Mouse (Mus musculus) lung, embryonic 16.5 days (tissue): Measurements from ENCODE around the gene Dusp15. TPM values are rescaled to one million over a fixed set of nuclear protein-coding genes. Genes with fewer than 3 reads are reported as not detected.

ENCODE experiments used
- ATAC-seq: fragments of 200-750 bp; cut with Nextera tagmentation; 2 replicates; pipeline ENCODE4 v1.8.0; 2017; ENCODE audit warnings: low read depth, mild to moderate bottlenecking, moderate library complexity
- H3K27ac ChIP-seq: fragments of 300-500 bp; sonication (generic); 2 replicates; pipeline ENCODE4 v1.5.1; 2014; ENCODE audit warnings: mild to moderate bottlenecking, control low read depth, low read length
- H3K27me3 ChIP-seq: fragments of 300-500 bp; sonication (generic); 2 replicates; pipeline ENCODE4 v1.6.1; 2014; ENCODE audit warnings: low read depth, low read length, mixed read lengths; ENCODE audit not compliant: control insufficient read depth, insufficient read depth
- H3K36me3 ChIP-seq: fragments of 300-500 bp; sonication (generic); 2 replicates; pipeline ENCODE4 v1.6.1; 2014; ENCODE audit warnings: low read length; ENCODE audit not compliant: control insufficient read depth, insufficient read depth
- H3K4me1 ChIP-seq: fragments of 300-500 bp; sonication (generic); replicated peaks from 2 replicates; pipeline ENCODE4 v1.6.1; 2014; ENCODE audit warnings: low read length, mixed read lengths; ENCODE audit not compliant: control insufficient read depth, insufficient read depth
- H3K4me2 ChIP-seq: fragments of 300-500 bp; sonication (generic); 2 replicates; pipeline ENCODE4 v1.6.1; 2014; ENCODE audit warnings: low read depth, low read length, control low read depth
- H3K4me3 ChIP-seq: fragments of 300-500 bp; sonication (generic); 2 replicates; pipeline ENCODE4 v1.5.1; 2014; ENCODE audit warnings: mild to moderate bottlenecking, low read length, control low read depth
- H3K9ac ChIP-seq: fragments of 300-500 bp; sonication (generic); 2 replicates; pipeline ENCODE4 v1.6.1; 2014; ENCODE audit warnings: low read length, control low read depth
- H3K9me3 ChIP-seq: fragments of 300-500 bp; sonication (generic); 2 replicates; pipeline ENCODE4 v1.6.1; 2016; ENCODE audit warnings: low read length; ENCODE audit not compliant: control insufficient read depth
- WGBS: fragments of 180-500 bp; shearing (Covaris S2); extraction: QIAGEN DNeasy Blood & Tissue Kit; methylation state at CpG from one replicate; pipeline ENCODE4 v1.1.7; 2014; 5-methylcytosine and 5-hydroxymethylcytosine counted together
- polyA plus RNA-seq: library from polyadenylated mRNA; unstranded; fragments of >200 nt; fragmentation: Nextera tagmentation; extraction: Ambion mirVana; gene quantifications from 2 replicates; pipeline ENCODE4 v1.2.1, GENCODE M21; 2015

Dusp15 gene
- polyA plus RNA-seq, 1 experiment from 2014 or later, result not detected

DNA sequence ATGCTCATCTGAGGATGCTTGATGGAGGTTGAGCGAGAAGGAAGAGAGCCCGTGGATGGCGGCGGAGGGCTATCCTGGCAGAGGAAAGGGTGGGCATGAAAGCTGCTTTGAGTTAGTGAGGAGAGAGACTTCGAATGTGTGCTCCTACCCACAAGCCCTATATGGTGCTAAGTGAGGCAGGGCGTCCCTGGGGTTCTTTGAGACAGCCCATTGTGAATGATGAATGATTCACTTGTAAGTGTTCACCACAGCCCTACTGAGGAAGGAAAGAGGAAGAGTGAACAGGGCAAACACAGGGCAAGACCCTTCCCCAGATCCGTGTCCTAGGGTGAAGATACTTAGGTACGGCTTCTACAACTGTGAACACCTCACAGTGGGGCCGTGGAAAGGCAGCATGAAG, 24.6 kb downstream of the Dusp15 start:
- Histone ChIP-seq H3K9ac (no peak overlapping the region), H3K27ac (no peak overlapping the region), H3K9me3 (no peaks in the 10 kb centered on the region), H3K4me2 (no peak overlapping the region), H3K4me3 (no peak overlapping the region), H3K27me3 (no peaks in the 10 kb centered on the region), H3K4me1 (peaks cover 22% of the 10 kb centered on the region; the same call in 1 of the 2 replicates), H3K36me3 (no peaks in the 10 kb centered on the region)
- ATAC-seq, result no peak
- 68% methylated on average over 9 of the region's 9 CpGs for WGBS

DNA sequence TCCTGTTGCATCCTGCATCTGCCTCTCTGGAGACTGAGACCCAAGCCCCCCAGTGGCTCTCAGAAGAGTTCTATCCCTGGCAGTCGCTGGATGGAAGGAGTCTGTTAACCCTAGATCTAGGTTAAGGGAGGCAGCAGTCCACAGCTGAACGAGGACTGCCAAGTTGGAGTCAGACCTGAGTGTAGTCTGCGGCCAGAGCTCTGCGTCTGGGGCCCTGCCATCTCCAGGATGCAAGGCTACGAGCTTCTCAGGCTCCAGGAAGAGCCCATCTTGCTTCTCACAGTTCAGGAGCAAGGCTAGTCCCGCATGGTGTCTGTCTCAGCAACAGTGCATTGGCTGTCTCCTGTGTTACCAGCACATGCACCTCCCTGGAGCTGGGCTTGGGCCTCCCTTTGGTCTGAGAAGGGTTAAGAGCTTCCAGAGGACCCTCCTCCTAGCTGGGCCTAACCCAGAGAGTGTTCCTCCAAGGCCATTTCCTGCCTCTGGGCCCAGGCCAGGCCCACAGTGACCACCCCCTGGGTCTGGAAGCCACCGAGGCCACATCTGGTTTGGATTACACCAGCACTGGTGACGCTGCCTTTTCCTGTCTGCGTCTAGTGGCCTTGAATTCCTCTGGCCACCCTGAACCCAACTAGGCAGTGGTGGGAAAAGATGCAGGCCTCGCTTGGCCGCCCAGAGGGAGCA, 26.2 kb downstream of the Dusp15 start:
- peaks cover 22% of the 10 kb centered on the region; the same call in 1 of the 2 replicates for H3K4me1 ChIP-seq
- 33% methylated on average over 11 of the region's 11 CpGs for WGBS
- peak overlapping the region; percentile 68 for H3K27ac ChIP-seq
- no peaks in the 10 kb centered on the region for H3K27me3 ChIP-seq
- ATAC-seq, result peak; percentile 90
- no peaks in the 10 kb centered on the region for H3K9me3 ChIP-seq
- 0 out of 2 replicates have a peak overlapping the region, but pooled peaks have one; percentile 10 for H3K9ac ChIP-seq
- H3K4me3 ChIP-seq, result no peak overlapping the region
- H3K4me2 ChIP-seq, result no peak overlapping the region
- H3K36me3 ChIP-seq, result no peaks in the 10 kb centered on the region

DNA sequence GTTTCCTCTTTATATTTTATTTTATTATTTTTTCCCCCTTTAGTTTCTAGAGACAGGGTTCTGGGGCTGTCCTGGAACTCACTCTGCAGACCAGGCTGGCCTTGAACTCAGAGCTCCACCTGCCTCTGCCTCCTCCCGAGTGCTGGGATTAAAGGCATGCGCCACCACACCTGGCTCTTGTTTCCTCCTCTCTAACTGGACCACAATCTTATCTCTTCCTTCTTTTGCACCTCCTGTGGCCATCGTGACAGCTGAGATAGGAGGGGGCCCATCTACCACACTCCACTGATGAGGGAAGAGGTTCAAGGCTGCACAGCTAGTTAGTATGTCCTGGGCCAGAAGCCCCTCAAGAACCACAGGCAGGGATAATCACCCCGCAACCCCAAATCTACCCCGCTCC, 27.0 kb downstream of the Dusp15 start:
- Histone ChIP-seq H3K36me3 (no peaks in the 10 kb centered on the region), H3K4me1 (peaks cover 22% of the 10 kb centered on the region; the same call in 1 of the 2 replicates), H3K27ac (no peak overlapping the region), H3K4me2 (no peak overlapping the region), H3K9ac (no peak overlapping the region), H3K27me3 (no peaks in the 10 kb centered on the region), H3K9me3 (no peaks in the 10 kb centered on the region), H3K4me3 (no peak overlapping the region)
- no peak for ATAC-seq
- 71% methylated on average over 5 of the region's 5 CpGs for WGBS

DNA sequence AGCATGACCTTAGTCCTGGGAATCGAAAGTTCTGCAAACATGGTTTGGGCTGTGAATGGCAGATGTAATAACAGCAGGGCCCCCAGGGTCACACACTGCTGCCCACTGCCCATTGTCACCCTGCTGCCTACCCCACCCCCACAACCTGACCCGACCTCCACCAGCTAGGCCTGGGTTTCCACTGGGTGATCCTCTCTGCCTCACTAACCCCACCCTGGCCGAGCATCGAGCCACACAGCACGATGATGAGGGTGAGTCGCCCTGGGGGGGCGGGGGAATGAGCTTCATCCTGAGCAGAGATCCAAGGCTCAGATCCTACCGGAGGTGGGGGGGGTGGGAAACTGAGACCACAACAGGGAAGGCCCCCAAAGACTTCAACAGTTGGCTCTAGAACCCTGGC, 27.4 kb downstream of the Dusp15 start:
- H3K27ac ChIP-seq, result no peak overlapping the region
- H3K36me3 ChIP-seq, result no peaks in the 10 kb centered on the region
- no peaks in the 10 kb centered on the region for H3K9me3 ChIP-seq
- H3K4me2 ChIP-seq, result no peak overlapping the region
- H3K4me3 ChIP-seq, result no peak overlapping the region
- no peaks in the 10 kb centered on the region for H3K27me3 ChIP-seq
- 57% methylated on average over 8 of the region's 8 CpGs for WGBS
- no peak overlapping the region for H3K9ac ChIP-seq
- H3K4me1 ChIP-seq, result peaks cover 22% of the 10 kb centered on the region; the same call in 1 of the 2 replicates
- ATAC-seq, result no peak

DNA sequence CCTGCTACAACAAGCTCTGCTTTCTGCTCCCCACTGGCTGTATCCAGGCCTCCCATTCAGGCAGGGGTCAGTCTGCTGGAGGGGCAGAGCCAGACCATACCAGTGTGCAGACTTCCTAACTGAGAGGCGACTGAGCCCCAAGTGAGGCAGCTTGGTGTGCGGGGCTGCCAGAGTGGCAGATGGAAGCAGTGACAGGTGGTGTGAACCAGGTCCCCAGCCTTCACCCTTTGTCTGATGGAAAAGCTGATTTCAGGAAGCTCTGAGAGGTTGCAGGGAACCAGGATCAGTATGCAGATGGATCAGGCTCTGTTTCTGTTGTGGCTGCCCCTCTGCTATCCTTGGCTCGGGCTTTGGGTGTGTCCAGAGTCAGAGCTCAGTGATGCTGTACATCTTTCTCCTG, 27.9 kb downstream of the Dusp15 start:
- Histone ChIP-seq H3K4me2 (no peak overlapping the region), H3K36me3 (no peaks in the 10 kb centered on the region), H3K9me3 (no peaks in the 10 kb centered on the region), H3K27ac (no peak overlapping the region), H3K27me3 (no peaks in the 10 kb centered on the region), H3K9ac (no peak overlapping the region), H3K4me3 (no peak overlapping the region), H3K4me1 (peaks cover 22% of the 10 kb centered on the region; the same call in 1 of the 2 replicates)
- 71% methylated on average over 3 of the region's 3 CpGs for WGBS
- ATAC-seq, result no peak

DNA sequence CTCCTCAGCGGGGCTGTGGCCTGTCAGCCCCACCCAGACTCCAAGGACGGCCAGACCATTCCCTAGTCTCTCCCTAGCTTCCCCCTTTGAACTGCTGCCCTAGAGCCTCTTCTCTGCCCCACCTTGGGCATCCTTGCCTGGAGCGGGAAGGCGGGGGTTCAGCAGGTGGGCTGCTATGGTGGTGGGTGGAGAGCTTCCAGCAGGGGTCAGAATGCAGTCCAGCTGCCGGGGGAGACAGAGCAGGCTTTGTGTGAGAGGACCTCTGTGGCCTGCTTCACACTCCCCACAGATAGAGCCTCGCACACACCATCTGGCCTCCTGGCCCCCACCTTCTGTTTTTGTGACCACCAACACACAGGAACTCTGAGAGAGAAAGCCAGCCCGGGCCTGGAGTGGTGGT, 29.1 kb downstream of the Dusp15 start:
- no peaks in the 10 kb centered on the region for H3K27me3 ChIP-seq
- WGBS, result 33% methylated on average over 6 of the region's 7 CpGs
- no peaks in the 10 kb centered on the region for H3K9me3 ChIP-seq
- peaks cover 22% of the 10 kb centered on the region; the same call in 1 of the 2 replicates for H3K4me1 ChIP-seq
- H3K36me3 ChIP-seq, result no peaks in the 10 kb centered on the region
- no peak for ATAC-seq
- H3K27ac ChIP-seq, result no peak overlapping the region
- H3K4me2 ChIP-seq, result no peak overlapping the region
- no peak overlapping the region for H3K9ac ChIP-seq
- no peak overlapping the region for H3K4me3 ChIP-seq

DNA sequence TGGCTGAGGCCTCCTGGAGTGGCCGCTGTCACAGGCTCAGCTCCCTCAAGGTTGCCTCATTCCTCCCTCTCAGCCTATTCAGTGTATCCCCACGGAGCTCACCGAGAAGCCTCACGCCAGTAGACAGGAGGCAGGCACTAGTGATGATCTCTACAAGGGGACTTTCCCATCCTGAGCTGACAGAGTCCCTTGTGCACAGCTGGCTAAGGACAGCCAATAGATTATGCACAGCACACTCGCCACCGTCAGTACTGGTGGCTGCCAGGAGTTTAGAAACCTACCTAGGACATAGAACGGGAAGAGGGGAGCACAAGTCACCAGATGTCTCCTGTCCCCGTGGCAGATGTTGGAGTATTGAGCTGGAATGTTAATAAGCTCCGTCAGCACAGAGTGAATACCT, 33.8 kb downstream of the Dusp15 start:
- Histone ChIP-seq H3K27me3 (peaks cover 18% of the 10 kb centered on the region), H3K9ac (no peak overlapping the region), H3K4me1 (no peaks in the 10 kb centered on the region; the same call in 1 of the 2 replicates), H3K36me3 (no peaks in the 10 kb centered on the region), H3K4me3 (no peak overlapping the region), H3K27ac (no peak overlapping the region), H3K9me3 (no peaks in the 10 kb centered on the region), H3K4me2 (no peak overlapping the region)
- WGBS, result 43% methylated on average over 9 of the region's 9 CpGs
- no peak for ATAC-seq

DNA sequence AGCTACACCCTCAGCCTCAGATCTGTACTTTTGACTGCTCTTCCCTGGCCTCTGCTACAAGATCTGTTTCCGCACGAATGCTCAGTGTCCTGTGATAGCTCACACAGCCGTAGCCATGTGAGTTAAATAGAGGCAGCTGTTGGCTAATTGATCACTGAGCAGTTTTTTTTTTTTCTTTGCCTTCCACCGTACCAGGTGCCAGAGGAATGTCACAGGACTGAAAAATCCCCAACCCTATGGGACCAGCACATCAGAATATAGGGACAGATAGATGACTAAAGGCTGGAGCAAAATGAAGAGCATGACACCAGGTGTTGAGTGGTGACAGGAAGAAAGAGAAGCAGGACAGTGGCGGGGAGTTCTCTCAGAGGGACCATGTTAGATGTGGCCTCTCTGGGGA, 35.4 kb downstream of the Dusp15 start:
- 51% methylated on average over 5 of the region's 5 CpGs for WGBS
- Histone ChIP-seq H3K4me3 (no peak overlapping the region), H3K27me3 (peaks cover 32% of the 10 kb centered on the region), H3K9me3 (no peaks in the 10 kb centered on the region), H3K4me2 (no peak overlapping the region), H3K9ac (no peak overlapping the region), H3K36me3 (no peaks in the 10 kb centered on the region), H3K4me1 (no peaks in the 10 kb centered on the region; the same call in 1 of the 2 replicates), H3K27ac (no peak overlapping the region)
- no peak for ATAC-seq

DNA sequence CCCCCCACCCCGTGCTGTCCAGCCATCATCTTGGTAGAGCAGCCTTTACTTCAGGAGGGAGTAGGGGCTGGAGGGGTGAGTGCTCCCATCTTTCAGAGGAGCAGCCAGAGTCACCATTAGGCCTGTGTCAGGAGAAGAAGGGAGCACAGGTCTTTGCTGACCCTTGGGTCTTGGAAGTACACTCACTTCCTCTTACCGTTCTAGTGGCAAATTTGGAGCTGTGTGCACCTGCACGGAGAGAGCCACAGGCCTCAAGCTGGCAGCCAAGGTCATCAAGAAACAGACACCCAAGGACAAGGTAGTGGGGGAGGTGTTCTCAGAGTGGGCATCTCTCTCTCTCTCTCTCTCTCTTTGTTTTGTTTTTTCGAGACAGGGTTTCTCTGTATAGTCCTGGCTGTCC, 36.0 kb downstream of the Dusp15 start:
- Histone ChIP-seq H3K27ac (no peak overlapping the region), H3K4me1 (no peaks in the 10 kb centered on the region; the same call in 1 of the 2 replicates), H3K27me3 (peaks cover 34% of the 10 kb centered on the region), H3K4me2 (no peak overlapping the region), H3K9me3 (no peaks in the 10 kb centered on the region), H3K4me3 (no peak overlapping the region), H3K9ac (no peak overlapping the region), H3K36me3 (no peaks in the 10 kb centered on the region)
- 54% methylated on average over 4 of the region's 4 CpGs for WGBS
- ATAC-seq, result no peak
